Mouse (Mus musculus) limb, embryonic 13.5 days (tissue): ENCODE data around the gene H2-Aa. TPM values are rescaled to one million over a fixed set of nuclear protein-coding genes. Genes with fewer than 3 reads are reported as not detected.
A peak's percentile ranks its signal among the peaks of the same experiment; 100 is the strongest.

Source experiments
- ATAC-seq: fragments of 200-750 bp; cut with Nextera tagmentation; 2 replicates; pipeline ENCODE4 v1.8.0; 2017; ENCODE audit warnings: low read depth, moderate number of reproducible peaks, moderate TSS enrichment; ENCODE audit not compliant: low FRiP score
- H3K27ac ChIP-seq: fragments of 300-500 bp; sonication (generic); 2 replicates; pipeline ENCODE4 v1.5.1; 2015; ENCODE audit warnings: inconsistent platforms, mild to moderate bottlenecking, moderate library complexity
- H3K27me3 ChIP-seq: fragments of 300-500 bp; sonication (generic); 2 replicates; pipeline ENCODE4 v1.6.1; 2015; ENCODE audit warnings: mild to moderate bottlenecking, inconsistent platforms
- H3K36me3 ChIP-seq: fragments of 300-500 bp; sonication (generic); 2 replicates; pipeline ENCODE4 v1.6.1; 2015; ENCODE audit warnings: inconsistent platforms, mild to moderate bottlenecking, moderate library complexity
- H3K4me1 ChIP-seq: fragments of 300-500 bp; sonication (generic); 2 replicates; pipeline ENCODE4 v1.6.1; 2015; ENCODE audit warnings: inconsistent platforms
- H3K4me2 ChIP-seq: fragments of 300-500 bp; sonication (generic); replicated peaks from 2 replicates; pipeline ENCODE4 v1.6.1; 2015; ENCODE audit warnings: inconsistent platforms, mild to moderate bottlenecking, moderate library complexity
- H3K4me3 ChIP-seq: fragments of 300-500 bp; sonication (generic); 2 replicates; pipeline ENCODE4 v1.5.1; 2015; ENCODE audit warnings: moderate library complexity, mild to moderate bottlenecking, inconsistent platforms
- H3K9ac ChIP-seq: fragments of 300-500 bp; sonication (generic); 2 replicates; pipeline ENCODE4 v1.6.1; 2015; ENCODE audit warnings: mild to moderate bottlenecking, inconsistent platforms
- H3K9me3 ChIP-seq: fragments of 300-500 bp; sonication (generic); 2 replicates; pipeline ENCODE4 v1.6.1; 2016; ENCODE audit warnings: inconsistent platforms
- WGBS: fragments of 180-500 bp; shearing (Covaris S2); methylation state at CpG from one replicate; pipeline ENCODE4 v1.1.7; 2015; 5-methylcytosine and 5-hydroxymethylcytosine counted together
- polyA plus RNA-seq: library from polyadenylated mRNA; unstranded; fragments of >200 nt; fragmentation: Nextera tagmentation; extraction: Ambion mirVana; gene quantifications from 2 replicates; pipeline ENCODE4 v1.2.1, GENCODE M21; 2015

The H2-Aa gene
- polyA plus RNA-seq, 1 experiment from 2014 or later, result 2.6 TPM

DNA sequence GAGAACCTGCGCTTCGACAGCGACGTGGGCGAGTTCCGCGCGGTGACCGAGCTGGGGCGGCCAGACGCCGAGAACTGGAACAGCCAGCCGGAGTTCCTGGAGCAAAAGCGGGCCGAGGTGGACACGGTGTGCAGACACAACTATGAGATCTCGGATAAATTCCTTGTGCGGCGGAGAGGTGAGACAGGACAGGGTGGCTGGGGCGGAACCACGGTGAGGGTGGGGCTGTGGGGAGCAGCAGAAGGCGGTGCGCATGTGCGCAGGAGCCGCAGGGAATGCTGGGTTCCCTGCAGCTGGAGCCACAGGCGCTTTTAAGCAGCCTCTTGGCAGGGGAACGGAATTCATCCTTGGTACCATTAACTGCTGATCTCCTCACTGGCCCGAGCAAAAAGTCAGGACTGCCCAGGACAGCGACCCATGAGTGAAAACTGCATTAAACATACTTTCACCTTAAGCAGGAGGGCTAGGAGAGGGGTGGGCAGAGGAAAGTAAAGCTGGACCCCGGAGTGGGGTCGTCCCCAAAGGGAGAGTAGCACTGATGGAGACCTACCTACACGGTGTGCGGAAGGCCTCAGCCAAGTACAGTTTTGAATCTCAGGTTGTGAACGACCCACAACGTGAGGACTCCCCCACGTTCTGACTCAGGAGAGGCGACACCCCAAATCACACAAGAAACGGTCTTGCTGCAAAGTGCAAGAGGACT lies 22.2 kb upstream of the H2-Aa start:
- peaks cover 5% of the 10 kb centered on the region; the same call in 1 of the 2 replicates for H3K27me3 ChIP-seq
- no peaks in the 10 kb centered on the region for H3K9me3 ChIP-seq
- peak overlapping the region; percentile 63 for H3K4me3 ChIP-seq
- H3K9ac ChIP-seq, result peak overlapping the region; percentile 73
- peak overlapping the region; percentile 23; the same call in 1 of the 2 replicates for H3K27ac ChIP-seq
- 0 out of 2 replicates have a peak, but pooled peaks cover 5% of the 10 kb centered on the region for H3K4me1 ChIP-seq
- no peaks in the 10 kb centered on the region for H3K36me3 ChIP-seq
- peak overlapping the region; percentile 70 for H3K4me2 ChIP-seq
- 25% methylated on average over 38 of the region's 38 CpGs for WGBS
- peak; percentile 78 for ATAC-seq

DNA sequence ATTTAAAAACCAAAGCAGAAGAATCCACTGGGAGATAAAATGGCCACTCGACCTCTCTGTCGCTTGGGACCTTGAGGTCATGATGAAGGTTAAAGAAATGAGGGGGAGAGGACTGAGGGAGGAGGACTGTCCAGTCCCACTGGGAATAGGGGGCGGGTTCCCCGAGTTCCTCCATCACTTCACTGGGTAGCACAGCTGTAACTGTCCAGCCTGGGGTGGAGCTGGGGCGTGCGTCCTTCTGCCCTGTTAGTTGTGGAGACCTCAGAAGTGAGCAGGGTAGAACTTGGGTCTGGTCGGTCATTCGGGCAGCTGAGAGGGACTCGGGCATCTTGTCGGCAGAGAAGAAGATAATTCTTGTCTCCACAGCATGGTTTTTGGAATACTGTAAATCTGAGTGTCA lies 21.6 kb upstream of the H2-Aa start:
- WGBS, result 27% methylated on average over 10 of the region's 10 CpGs
- Histone ChIP-seq H3K27me3 (peaks cover 5% of the 10 kb centered on the region; the same call in 1 of the 2 replicates), H3K4me1 (0 out of 2 replicates have a peak, but pooled peaks cover 5% of the 10 kb centered on the region), H3K4me2 (peak overlapping the region; percentile 70), H3K4me3 (peak overlapping the region; percentile 63), H3K36me3 (no peaks in the 10 kb centered on the region), H3K9me3 (no peaks in the 10 kb centered on the region), H3K9ac (peak overlapping the region; percentile 73), H3K27ac (no peak overlapping the region; the same call in 1 of the 2 replicates)
- ATAC-seq, result no peak

DNA sequence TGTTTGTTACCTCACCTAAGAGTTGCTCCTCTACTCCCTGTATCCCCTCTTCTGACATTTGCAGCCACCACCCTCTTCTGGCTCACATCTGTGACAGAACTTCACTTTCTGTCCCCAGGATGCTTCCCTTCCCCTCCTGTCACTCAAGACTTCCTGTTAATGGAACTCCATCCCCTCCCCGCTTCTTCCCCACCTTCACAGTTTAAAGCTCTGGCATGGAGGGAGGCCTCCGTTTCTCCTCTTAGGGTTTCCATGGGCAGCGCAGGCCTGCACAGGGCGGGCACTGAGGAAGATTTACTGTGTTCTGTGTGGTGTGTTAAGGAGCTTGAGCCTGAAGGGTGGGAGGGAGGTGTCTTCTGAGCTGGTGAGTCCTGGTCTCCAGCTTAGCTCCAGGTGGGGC lies 20.5 kb upstream of the H2-Aa start:
- Histone ChIP-seq H3K9me3 (no peaks in the 10 kb centered on the region), H3K27ac (no peak overlapping the region), H3K4me1 (0 out of 2 replicates have a peak, but pooled peaks cover 5% of the 10 kb centered on the region), H3K4me2 (no peak overlapping the region), H3K4me3 (no peak overlapping the region), H3K9ac (no peak overlapping the region), H3K36me3 (no peaks in the 10 kb centered on the region), H3K27me3 (peaks cover 5% of the 10 kb centered on the region; the same call in 1 of the 2 replicates)
- 81% methylated on average over 4 of the region's 4 CpGs for WGBS
- ATAC-seq, result no peak

DNA sequence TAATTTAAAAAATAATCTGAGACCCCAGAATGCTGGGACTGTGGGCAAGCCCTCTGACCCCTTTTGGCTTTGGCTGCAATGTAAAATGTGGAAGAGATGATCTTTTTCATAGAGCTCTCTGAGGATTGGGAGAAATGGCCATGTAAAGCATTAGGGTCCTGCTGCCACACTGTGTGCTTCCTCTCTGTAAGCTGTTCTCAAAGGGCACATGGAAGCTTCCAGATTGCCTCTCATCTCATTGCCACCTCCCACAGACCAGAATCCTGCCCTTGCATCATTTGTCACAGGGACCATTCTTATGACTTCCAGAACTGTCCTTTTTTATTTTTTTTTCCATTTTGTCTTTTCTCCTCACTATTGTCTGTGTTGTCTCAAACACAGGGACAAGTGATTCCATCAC lies 19.6 kb upstream of the H2-Aa start:
- no peak for ATAC-seq
- H3K36me3 ChIP-seq, result no peaks in the 10 kb centered on the region
- H3K9me3 ChIP-seq, result no peaks in the 10 kb centered on the region
- H3K4me2 ChIP-seq, result no peak overlapping the region
- H3K27ac ChIP-seq, result no peak overlapping the region
- peaks cover 5% of the 10 kb centered on the region; the same call in 1 of the 2 replicates for H3K27me3 ChIP-seq
- no peak overlapping the region for H3K4me3 ChIP-seq
- no peak overlapping the region for H3K9ac ChIP-seq
- H3K4me1 ChIP-seq, result 0 out of 2 replicates have a peak, but pooled peaks cover 5% of the 10 kb centered on the region

DNA sequence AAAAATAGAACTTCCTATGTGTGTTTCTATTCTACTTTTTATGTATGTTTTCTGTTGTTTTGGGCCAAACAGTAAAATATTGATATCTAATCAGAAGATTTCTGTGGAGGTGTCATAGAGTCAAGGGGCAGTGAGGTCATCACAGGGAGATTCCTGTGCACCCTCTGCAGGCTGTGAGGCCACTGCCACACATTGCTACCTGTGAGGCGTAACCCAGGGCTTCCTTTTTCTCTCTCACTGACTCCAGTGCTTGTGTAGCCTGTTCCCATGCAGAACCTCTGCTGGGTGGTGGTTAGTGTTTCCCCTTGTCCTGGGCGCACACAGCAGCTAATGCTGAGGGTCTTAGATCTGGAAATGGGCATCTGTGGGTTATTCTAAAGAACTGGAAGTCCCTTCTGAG lies 18.8 kb upstream of the H2-Aa start:
- Histone ChIP-seq H3K36me3 (no peaks in the 10 kb centered on the region), H3K4me3 (no peak overlapping the region), H3K4me1 (0 out of 2 replicates have a peak, but pooled peaks cover 5% of the 10 kb centered on the region), H3K9me3 (no peaks in the 10 kb centered on the region), H3K9ac (no peak overlapping the region), H3K4me2 (no peak overlapping the region), H3K27me3 (peaks cover 5% of the 10 kb centered on the region; the same call in 1 of the 2 replicates), H3K27ac (no peak overlapping the region)
- WGBS, result 82% methylated on average over 2 of the region's 2 CpGs
- ATAC-seq, result no peak

DNA sequence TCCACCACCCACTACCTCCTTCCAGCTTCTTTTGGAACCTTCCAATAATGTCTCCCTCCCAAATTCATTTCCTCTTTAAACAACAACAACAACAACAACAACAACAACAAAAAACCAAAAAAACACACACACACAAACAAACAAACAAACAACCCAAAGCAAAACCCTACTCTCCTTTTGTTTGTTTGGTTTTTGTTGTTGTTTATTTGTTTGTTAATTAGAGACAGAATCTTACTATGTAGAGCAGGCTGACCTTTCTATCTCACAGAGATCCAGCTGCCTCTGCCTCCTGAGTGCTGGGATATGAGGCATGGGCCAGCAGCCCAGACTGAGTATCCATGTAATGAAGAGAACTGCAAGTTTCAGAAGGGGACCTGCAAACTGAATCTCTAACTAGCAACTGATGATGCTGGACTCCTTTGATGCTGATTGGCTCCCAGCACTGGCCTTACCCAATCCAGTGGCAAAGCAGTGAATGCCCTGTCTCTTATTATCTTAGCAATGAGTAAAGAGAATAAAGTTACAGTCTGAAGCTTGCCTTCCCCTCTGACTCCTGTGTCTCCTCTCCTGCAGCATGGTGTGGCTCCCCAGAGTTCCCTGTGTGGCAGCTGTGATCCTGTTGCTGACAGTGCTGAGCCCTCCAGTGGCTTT lies 17.9 kb upstream of the H2-Aa start, which contains the start of gene H2-Eb1:
Gene H2-Eb1, plus strand, starts transcription at position 488 of the 651 bp plus-strand sequence.
- ATAC-seq, result peak; percentile 91
- Histone ChIP-seq H3K27ac (no peak within 1 kb of the TSS), H3K9ac (no peak within 1 kb of the TSS), H3K27me3 (peaks cover 5% of the 10 kb centered on the region; the same call in 1 of the 2 replicates), H3K4me1 (0 out of 2 replicates have a peak, but pooled peaks cover 5% of the 10 kb centered on the region), H3K9me3 (no peaks in the 10 kb centered on the region), H3K4me3 (no peak within 1 kb of the TSS), H3K4me2 (no peak within 1 kb of the TSS), H3K36me3 (no peaks in the 10 kb centered on the region)

DNA sequence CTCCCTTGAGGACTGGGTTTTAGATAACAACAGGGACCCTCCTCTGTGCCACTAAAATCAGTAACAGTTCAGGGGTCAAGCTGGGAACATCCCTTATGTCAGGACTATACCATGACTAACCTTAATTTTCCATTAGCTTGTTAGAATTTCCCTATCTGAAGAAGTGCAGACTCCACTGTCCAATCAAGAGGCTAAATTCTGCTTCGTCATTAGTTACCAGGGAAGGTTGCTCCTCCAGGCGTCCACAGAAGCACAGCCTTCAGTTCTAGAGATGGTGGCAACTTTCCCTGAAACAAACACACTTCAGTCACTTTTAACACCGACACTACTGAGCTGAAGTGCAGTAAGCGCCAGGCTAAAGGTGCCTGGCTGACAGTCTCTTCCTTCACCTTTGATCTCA lies 17.1 kb upstream of the H2-Aa start:
- H3K4me1 ChIP-seq, result 0 out of 2 replicates have a peak, but pooled peaks cover 3% of the 10 kb centered on the region
- H3K27ac ChIP-seq, result no peak overlapping the region
- no peaks in the 10 kb centered on the region for H3K9me3 ChIP-seq
- ATAC-seq, result no peak
- no peak overlapping the region for H3K4me2 ChIP-seq
- no peaks in the 10 kb centered on the region for H3K36me3 ChIP-seq
- no peak overlapping the region for H3K9ac ChIP-seq
- peaks cover 5% of the 10 kb centered on the region; the same call in 1 of the 2 replicates for H3K27me3 ChIP-seq
- H3K4me3 ChIP-seq, result no peak overlapping the region
- 7% methylated on average over 4 of the region's 4 CpGs for WGBS

DNA sequence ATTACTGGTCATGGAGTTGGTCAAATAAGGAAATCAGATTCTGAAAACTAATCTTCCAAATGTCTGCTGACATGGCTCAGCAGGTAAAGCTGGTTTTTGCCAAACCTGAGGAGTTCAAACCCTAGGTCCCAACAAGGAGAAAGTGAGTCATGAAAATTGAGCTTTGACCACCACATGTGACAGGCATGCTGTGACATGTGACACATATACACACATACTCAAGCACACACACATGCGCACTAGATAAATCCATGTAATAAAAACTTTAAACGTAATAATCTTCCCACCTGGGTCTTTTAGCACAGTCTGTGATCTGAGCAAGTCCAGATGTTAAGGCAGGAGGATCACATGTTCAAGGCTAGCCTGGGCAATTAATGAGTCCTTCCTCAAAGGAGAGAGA lies 16.2 kb upstream of the H2-Aa start:
- Histone ChIP-seq H3K27me3 (peaks cover 5% of the 10 kb centered on the region; the same call in 1 of the 2 replicates), H3K9ac (no peak overlapping the region), H3K4me3 (no peak overlapping the region), H3K27ac (no peak overlapping the region), H3K4me2 (no peak overlapping the region), H3K36me3 (no peaks in the 10 kb centered on the region), H3K4me1 (no peaks in the 10 kb centered on the region), H3K9me3 (no peaks in the 10 kb centered on the region)
- 57% methylated on average over 2 of the region's 2 CpGs for WGBS
- ATAC-seq, result no peak

DNA sequence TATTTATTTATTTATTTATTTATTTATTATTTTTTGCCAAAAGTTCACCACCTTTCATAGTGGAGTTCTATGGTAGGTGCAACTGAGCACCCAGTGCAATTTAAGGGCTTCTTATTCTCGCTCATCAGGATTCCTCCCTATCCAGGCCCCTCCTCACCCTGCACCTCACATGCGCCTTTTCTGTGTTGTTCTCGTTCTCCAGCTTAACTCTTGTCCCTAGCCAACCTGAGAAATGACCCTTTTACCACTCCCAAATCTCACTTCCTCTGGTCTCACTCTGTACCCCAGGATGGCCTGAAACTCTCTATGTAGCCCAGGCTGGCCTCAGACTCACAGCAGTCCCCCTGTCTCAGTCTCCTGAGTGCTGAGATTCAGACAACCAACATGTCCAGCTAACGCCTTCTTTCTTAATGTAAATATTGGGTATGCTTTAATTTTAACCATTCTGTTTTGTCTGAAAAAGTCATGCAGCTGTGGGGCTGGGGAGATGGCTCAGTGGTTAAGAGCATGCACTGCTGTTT lies 14.1 kb upstream of the H2-Aa start:
- no peak overlapping the region for H3K9ac ChIP-seq
- no peak for ATAC-seq
- H3K9me3 ChIP-seq, result no peaks in the 10 kb centered on the region
- no peak overlapping the region for H3K27ac ChIP-seq
- no peak overlapping the region for H3K4me2 ChIP-seq
- H3K36me3 ChIP-seq, result no peaks in the 10 kb centered on the region
- H3K27me3 ChIP-seq, result peaks cover 3% of the 10 kb centered on the region; the same call in 1 of the 2 replicates
- 88% methylated on average over 4 of the region's 4 CpGs for WGBS
- no peaks in the 10 kb centered on the region for H3K4me1 ChIP-seq
- no peak overlapping the region for H3K4me3 ChIP-seq

DNA sequence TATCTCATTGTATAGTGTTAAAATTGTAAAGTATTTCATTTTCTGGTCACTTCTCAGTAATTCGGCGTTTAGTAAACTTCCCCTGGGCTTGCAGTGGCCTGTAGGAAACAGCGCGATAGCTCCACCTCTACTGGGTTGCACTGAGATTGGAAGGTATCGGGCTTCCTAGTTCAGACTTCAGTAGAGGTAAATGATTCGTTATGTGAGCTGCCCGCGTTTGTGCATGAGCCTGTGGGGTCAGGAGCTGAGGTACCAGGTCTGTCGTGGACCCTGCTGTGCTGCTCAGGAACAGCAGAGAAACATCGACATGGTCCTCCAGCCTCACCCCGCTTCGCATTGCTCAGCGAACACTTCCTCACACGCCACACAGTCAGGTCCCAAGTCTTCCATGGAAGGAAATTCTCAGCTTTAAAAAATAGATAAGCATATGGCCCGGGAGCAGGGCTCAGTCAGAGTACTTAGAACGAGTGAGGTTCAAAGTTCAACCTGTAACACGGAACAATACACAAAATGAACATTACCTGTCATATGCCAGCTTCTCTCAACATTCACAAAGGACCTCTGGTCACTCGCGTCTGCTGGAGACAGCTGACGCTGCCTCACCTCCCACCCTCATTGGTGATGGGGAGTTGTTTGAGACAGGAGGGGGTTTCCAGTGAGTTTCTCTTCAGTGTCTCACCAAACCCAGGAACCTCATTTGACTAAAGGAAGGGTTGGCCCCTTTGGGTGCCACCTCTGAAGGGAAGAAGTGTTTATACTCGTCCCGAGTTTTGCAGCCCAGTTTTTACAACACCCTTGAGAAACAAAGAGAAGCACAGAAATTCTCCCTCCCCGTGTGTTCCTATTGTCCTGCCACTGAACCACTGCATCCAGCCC lies 13.3 kb upstream of the H2-Aa start:
- H3K4me1 ChIP-seq, result no peaks in the 10 kb centered on the region
- no peak overlapping the region for H3K4me2 ChIP-seq
- no peak overlapping the region for H3K9ac ChIP-seq
- no peak overlapping the region for H3K4me3 ChIP-seq
- ATAC-seq, result no peak
- no peak overlapping the region for H3K27ac ChIP-seq
- peaks cover 3% of the 10 kb centered on the region; the same call in 1 of the 2 replicates for H3K27me3 ChIP-seq
- WGBS, result 77% methylated on average over 23 of the region's 23 CpGs
- H3K9me3 ChIP-seq, result no peaks in the 10 kb centered on the region
- no peaks in the 10 kb centered on the region for H3K36me3 ChIP-seq

DNA sequence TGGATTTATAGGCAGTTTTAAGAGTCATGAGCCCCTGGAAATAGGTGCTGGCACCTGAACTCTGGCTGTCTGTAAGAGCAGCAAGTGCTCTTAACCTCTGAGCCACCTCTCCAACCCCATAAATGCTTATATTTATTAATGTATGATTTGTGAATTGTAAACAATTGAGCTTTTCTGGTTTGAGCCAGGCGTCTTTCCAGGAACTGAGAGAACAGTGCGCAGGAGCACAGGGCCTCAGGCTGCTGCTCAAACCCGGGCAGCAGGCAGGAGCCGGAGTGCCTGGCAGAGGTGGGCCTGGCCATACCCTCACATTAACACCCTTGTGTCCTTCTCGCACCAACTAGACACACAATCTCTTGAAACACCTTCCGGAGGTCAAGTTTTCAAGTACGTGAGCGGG lies 12.4 kb upstream of the H2-Aa start:
- no peaks in the 10 kb centered on the region for H3K4me1 ChIP-seq
- H3K4me3 ChIP-seq, result no peak overlapping the region
- H3K9ac ChIP-seq, result no peak overlapping the region
- H3K4me2 ChIP-seq, result no peak overlapping the region
- peaks cover 3% of the 10 kb centered on the region; the same call in 1 of the 2 replicates for H3K27me3 ChIP-seq
- H3K27ac ChIP-seq, result no peak overlapping the region
- WGBS, result 85% methylated on average over 8 of the region's 8 CpGs
- no peak for ATAC-seq
- H3K36me3 ChIP-seq, result no peaks in the 10 kb centered on the region
- H3K9me3 ChIP-seq, result no peaks in the 10 kb centered on the region
